Mouse (Mus musculus): Measurements from ENCODE around the gene Mblac2.
A peak's percentile ranks its signal among the peaks of the same experiment; 100 is the strongest.

Mblac2 gene

DNA sequence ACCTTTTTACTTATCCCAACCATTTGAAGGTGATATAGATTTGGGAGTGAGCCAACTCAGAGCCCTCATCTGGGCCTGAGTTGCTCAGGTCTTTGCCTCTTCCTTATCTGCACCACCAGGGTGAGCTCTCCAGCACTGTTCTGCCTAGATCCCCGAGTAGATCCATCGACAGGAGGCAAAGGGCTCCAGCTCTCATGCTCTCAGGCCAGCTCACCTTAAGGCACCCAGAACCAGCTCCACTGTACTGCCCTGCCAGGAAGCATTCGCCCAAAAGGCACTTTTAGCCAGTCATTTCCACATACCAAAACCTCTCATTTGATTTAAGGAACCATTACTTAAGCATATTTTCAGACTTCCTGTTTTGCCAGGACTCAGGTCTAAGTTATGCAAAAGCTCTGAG is 29.8 kb downstream of the Mblac2 start:
- DNase-seq (ENCODE audit: low spot score): no peak

DNA sequence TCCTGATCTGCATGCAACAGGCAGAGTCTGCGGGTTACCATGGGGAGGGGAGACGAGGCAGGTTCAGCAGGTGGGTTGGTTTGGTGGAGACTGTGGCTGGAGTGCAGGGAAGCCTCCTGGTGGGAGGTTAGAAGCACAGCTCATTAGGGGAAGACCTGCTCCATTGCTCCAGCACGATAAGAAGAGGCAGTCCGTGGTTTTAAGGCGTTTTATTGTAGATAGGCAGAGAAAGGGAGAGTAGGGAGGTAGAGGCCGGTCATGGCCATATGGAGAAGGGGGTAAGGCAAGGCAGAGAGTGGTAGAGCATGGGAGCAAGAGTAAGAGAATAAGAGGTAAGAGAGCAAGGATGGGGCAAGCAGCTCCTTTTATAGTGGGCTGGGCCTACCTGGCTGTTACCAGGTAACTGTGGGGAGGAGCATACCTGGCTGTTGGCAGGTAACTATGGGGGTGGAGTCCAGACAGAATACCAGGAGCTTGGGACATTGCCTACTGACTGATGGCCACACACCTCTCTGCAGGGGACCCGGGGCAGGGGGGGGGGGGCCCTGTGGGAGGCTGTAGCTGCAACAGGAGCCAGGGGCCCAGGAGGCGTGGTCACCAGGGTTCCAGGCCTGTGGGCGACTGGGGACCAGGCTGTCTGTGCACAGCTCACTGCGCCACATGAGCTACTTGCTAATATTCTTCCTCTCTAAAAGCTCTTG is 32.4 kb downstream of the Mblac2 start:
- DNase-seq (ENCODE audit: low spot score): no peak

DNA sequence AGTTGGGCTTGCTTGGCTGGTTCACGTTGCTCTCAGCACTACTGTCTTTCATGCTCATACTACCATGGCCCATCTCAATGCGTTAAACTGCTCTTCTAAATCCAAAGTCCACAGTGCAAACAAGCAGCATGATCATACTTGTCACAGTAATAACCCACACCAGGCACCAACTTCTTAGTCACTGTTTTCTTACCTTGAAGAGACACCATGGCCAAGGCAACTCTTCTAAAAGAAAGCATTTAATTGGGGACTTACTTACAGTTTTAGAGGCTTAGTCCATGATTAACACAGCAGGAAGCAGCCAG is 32.9 kb downstream of the Mblac2 start:
- DNase-seq (ENCODE audit: low spot score): no peak

DNA sequence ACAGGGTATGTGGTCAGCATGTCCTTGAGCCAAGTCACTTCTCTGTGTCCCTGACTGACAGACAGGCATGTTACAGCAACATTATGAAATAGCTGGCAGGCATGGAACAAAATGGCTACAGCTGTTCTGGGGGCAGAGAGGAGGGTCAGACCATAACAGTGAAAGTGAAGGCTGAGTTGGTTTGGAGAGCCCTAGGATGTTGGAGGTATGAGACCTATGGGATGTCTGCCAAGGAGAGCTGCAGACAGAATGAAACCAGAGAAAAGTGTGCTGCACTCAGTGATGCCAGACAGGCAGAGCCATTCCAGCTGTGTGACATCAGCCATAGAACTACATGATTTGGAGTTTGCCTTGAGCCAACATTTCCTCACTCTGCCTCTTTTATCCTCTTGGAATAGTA is 43.7 kb downstream of the Mblac2 start:
- DNase-seq (ENCODE audit: low spot score): no peak

DNA sequence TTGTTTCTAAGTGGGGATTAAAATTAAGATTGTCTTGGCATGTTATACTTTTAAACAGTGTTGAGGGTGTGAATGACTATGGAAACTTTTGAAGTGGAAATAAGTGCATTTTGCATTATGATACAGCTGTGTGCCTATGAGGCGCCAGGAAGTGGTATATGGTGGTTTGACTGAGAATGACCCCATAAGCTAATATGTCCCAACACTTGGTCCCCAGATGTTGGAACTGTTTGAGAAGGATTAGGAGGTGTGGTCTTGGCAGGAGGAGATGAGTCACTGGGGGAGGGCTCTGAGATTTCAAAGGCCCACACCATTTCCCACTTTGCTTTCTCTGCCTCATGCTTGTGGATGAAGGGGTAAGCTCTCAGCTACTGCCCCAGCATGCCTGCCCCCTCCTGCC is 44.2 kb downstream of the Mblac2 start:
- no peak for DNase-seq (ENCODE audit: low spot score)

DNA sequence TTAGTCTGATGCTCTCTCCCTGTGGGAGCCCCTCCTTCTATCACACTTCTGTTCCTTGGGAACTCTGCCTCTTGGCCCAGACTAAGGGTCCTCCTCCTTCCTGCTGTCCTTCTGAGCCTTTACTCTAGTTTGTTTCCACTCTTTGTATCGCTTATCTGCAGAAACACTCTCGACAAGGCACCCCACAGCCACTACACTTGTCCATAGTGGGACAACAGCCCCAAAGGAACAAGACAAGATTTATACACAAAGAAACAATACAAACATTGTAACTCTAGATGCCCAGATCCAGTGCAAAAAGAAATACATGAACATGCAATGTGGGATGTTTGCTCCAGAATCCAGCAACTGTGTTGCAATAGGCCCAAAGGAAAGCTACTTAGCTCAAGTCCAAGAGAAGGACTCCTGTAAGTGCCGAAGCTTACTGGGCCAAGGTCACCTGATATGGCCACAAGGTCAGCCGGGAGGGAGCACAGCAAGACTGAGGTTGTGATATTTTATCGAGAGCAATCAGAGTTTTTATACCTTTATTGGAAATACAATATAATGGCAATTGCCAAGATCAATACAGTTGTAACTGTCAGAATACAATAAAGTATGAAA is 46.0 kb downstream of the Mblac2 start:
- no peak for DNase-seq (ENCODE audit: low spot score)

DNA sequence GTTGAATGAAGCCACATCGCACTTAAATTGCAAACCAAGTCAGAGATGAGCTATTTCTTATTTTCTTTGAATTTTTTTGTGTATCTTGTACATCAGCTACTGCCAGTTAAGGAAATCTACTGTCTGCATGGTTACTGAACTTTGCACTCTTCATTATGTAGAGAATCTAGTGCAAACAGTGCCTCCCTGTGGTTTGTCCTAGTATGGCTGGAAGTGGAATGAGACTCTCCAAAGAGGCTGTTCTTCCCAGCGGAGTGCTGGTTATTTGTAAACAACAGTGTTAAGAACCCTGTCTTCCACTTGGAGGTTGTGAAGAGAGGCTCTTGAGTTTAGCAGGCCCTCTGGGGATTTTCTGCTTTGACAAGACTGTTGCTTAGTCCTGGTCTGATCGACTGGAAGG is 49.2 kb downstream of the Mblac2 start:
- peak; percentile 82 for DNase-seq (ENCODE audit: low spot score)

DNA sequence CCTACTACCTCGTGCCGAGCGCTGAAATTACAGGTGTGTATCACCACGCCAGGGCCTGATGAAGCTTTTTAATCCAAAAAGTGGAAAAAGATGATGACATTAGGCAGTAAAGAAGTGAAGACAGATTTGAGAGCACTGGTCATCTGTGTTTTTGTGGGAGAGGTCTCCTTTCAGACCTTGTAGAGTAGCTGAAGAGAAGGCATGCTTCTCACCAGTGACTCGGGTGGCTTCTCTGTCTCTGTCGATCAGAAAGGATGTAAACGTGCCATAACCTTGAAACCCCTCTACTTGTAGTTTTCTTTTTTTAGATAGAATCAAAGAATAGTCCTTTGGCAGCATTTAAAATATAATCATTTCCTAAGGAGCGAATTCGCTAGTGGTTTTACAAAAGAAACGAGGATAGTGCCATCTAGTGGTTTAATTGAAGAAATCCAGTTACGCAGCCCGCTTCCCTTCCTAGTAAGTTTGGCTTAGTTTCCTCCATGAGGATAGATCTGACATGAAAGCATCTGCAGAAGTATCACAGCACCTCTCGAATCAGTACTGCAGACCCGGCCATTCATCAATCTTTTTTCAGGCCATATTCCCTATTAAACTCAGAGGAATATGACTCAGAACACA is 50.5 kb downstream of the Mblac2 start:
- DNase-seq (ENCODE audit: low spot score): peak; percentile 72

DNA sequence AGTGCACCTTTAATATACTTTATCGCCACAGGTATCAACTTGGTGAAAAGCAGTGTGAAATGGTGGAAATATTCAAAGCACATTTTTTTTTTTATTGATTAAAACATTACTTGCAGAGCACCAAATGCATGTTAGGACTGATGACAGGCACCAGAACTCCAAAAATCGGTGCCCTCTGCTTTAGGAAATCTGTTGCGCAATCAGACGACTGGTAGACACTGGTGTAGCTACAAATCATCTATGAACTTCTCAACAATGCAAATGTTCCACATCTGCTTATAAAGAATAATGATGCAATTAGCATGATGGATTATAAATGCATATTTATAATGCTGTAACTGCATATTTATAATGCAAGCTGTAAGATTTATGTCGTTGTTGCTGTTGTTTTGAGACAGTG is 53.0 kb downstream of the Mblac2 start:
- no peak for DNase-seq (ENCODE audit: low spot score)

DNA sequence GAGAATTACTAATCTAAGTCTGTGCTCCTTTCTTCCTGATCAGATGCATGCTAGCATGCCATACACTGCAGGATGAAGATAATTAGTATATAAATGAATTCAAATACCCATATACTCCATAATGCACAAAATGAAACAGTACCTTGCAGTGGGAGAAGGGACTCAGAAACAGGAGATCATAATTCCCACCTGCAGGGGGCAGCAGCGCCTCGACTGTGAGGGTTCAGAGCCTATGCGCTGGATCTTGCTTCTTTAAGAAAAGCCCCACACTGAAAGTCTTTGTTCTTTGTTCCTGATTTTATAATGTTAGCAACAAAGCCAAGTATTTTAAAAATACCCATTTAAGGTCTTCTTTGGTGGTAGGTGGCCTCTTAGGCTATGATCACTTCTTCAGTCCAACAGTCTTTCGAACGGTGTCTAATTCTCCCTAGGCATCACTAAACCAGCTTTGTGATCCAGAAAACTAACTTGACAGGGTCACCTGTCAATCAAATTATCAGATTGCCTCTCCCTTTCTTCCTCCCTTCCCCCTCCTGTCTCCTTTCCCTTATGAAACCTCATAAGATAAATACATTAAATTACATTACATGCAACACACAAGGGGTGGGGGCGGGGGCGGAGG is 56.0 kb downstream of the Mblac2 start:
- peak; percentile 51 for DNase-seq (ENCODE audit: low spot score)

DNA sequence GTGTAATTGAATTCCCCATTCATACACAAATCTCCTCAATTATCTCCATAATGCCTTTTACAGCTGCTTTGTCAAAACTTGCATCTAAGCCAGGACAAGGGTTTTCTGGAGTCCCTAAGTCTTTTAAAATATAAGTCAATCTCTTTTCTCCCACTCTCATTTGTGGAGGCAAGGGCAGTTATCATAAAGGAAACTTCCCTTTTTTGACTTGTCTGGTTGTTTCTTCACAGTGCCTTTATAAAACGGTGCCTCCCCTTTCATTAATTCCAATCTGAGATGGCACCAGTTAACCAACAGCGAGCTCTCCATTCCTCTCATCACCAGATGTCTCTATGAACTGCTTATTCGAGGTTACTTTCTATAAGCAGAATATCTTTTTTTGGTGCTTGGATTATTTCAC is 65.1 kb downstream of the Mblac2 start:
- no peak for DNase-seq (ENCODE audit: low spot score)

DNA sequence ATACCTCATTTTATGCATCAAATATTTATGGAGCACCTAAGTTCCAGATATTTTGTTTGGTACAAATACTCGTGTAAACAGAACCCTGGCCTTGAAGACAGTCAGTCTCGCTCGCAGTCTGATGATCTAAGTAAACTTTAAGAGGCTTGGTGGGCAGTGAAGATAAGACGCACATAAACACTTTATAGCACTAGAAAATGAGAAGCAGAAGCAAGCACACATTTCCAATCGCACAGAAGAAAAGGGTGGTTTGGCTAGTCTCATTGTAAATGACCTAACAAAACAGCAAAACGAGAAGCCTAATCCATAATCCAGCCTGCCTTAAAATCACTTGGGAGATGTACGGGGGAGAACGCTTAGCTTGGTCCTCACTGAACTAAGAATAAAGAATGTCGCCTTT is 71.3 kb downstream of the Mblac2 start:
- no peak for DNase-seq (ENCODE audit: low spot score)

DNA sequence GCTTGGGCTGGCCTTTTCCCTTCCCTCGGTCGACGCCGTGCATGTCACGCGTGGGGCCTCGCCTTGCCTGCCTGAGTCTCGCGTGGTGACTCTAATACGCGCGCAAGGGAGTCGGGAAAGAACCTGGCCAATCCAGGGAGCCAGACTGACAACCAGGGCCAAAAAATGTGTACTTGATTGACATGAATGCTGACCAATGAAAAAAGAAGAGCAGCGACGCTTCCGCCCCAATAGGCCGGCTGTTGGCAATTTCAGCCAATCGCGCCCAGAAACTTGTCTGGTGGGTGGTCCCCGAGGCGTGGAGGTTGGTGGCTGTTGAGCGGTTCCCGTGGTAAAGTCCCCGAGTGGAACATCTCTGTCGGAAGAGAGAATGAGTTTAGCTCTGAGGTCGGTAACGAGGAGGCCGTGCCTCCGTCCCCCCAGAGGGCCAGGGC is 71.8 kb downstream of the Mblac2 start, which contains the start of gene Cetn3:
Gene Cetn3, plus strand, starts transcription at position 107 of the 434 bp plus-strand sequence.
- DNase-seq (ENCODE audit: low spot score): peak; percentile 96

DNA sequence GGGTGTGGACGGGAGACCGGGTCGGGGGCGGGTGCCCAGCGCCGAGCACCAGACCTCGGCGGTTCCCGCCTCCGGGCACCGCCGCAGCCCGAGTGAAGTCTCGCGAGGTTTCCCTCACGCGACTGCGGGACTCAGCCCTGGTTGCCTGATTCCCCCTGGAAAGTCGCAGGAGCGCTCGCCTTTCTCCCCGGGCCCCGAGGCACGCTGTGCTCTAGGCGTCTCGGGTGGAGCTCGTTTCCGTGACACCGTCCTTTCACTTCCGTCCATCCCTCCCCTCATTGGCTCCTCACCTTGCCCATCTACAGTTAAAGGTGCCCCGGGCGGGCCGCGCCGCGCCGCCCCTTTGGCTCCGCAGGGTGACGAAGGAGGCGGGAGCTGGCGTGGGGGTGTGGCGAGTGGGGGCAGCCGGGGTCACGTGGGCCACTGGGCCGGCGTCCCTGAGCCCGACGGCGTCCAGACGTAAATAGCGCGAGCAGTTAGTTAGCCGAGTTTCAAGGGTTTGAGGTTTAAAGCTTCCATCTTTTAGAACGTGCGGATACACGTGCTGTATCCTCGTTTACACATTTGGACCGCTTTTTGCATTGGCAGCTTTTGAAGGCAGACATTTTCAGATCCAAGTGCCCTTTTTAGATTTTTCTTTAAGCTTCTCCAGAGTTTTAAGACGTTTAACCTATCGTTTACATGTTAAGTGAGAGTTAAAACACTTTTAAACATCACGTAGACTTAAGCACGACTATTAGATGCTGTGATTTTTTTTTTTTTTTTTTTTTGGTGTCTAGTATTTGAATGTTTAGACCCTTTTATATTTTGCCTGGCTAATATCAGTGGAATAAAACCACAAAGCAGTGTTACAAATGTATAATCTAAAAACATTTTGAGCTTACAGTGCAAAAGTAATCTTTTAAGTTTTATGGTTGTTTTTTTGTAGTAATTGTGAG is 72.5 kb downstream of the Mblac2 start:
- peak; percentile 94 for DNase-seq (ENCODE audit: low spot score)

DNA sequence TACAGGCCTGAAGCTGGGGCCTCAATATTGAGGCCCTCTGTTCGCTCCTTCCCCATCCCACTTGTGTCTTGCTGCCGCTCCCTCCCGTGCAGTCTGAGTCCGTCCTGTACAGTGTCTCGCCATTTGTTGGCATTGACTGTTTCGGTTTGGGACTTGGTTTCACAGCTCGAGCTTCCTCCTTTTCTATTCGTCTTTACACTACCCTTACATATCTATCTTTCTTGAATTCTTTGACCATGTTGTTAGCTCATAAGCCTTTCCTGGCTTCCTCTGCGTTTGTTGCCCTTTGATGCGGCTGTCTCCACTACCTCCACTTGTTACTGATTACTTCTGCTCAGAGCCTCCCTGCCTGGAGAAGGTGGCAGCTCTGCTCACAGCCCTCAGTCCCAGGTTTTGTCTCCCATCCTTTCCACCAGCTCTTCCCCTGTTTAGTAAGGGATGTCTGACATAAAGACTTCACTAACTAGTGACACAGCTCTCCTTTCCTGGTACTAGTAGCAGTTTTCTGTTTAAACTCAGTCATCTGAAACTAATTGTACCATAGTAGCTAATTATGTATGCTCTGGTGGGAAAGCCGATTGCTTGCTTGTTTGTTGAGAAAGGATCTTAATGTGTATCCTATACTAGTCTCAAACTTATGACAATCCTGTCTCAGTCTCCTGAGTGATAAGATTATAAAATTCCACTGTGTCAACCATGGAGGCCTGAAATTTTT is 74.8 kb downstream of the Mblac2 start:
- DNase-seq (ENCODE audit: low spot score): no peak

DNA sequence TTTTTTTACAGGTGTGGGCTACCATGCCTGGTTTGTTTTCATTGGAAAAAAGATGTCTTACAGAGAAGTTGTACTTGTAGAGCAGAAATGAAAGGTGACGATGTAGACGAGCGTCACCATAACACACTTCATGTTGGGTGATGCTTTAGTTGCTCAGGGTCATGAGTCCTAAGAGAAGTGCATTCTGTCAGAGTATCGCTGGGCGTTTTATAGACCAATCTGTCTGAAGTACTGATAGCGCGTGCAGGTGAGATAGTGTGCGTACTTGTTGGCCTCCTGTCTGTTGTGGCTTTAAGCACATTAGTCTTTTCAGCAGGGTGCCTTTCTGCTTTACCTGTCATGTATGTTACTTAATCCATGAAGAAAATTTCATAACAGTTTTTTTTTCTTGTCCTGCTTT is 79.0 kb downstream of the Mblac2 start:
- DNase-seq (ENCODE audit: low spot score): no peak

DNA sequence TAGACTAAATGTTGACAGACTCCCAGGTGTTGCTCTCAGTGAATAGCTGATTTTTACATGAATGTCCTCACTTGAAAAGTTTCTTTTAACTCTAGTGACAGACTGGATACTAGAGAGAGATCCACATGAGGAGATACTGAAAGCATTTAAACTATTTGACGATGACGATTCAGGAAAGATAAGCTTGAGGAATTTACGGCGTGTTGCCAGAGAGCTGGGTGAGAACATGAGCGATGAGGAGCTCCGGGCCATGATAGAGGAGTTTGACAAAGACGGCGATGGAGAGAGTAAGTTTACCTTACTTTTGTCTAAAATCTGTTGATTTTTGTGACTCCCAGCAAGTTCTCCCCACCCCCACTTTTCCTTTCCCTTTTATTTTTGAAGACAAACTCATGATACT is 80.7 kb downstream of the Mblac2 start:
- DNase-seq (ENCODE audit: low spot score): no peak

DNA sequence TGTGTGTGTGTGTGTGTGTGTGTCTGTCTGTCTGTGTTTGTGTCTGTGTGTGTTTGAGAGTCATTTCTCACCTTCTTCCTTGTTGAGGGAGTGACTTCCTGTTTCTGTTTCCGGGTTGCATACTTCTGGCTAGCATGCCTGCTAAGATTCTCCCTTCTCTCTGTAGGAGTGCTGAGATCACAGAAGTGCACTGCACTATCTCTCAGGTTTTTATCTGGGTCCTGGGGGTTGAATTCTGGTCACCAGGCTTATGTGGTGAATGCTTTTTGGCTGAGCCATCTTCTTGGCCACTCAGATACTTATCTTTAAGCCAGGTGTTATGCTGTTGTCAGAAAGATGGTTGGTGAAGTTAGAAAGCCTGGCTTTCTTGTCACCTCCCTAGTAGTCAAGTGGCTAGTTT is 82.7 kb downstream of the Mblac2 start:
- no peak for DNase-seq (ENCODE audit: low spot score)

DNA sequence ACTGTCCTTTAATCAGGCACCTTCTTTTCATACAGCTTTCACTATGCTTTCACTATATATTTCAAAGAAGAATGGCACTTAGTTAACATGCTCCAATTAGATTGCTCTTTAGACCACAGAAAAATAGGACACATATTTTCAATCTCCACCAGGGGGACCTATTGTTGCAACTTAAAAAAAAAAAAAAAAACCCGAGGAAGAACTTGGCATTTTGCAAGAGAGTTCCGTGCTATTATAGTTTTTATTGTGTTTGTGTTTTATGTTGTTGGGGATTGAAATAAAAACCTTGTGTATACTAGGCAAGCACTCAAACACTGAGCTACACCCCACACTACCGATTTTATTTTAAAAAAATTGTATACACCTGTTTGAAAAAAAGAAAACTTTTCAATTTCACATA is 90.0 kb downstream of the Mblac2 start:
- no peak for DNase-seq (ENCODE audit: low spot score)
